Mouse (Mus musculus): Measurements from ENCODE around the gene Ndufaf1.

The Ndufaf1 gene

DNA sequence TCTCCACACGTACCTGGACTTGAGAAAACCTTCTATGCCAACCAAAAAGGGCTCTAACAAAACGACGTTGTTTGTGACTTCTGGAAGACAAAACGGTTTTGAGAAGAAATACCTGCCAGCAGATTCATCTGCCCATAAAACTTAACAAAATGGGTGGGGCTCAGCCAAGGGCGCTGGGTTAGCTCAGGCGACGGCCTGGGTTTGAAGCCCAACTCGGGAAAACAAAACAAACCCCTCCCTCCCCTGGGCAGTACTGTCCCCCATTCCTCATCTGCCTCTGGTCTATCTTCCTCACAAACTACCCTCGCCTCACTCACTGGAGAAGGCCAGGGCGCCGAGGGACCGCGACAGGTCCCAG, 44.8 kb downstream of the Ndufaf1 start:
- DNase-seq (ENCODE audit: low spot score) = peak; percentile 4

DNA sequence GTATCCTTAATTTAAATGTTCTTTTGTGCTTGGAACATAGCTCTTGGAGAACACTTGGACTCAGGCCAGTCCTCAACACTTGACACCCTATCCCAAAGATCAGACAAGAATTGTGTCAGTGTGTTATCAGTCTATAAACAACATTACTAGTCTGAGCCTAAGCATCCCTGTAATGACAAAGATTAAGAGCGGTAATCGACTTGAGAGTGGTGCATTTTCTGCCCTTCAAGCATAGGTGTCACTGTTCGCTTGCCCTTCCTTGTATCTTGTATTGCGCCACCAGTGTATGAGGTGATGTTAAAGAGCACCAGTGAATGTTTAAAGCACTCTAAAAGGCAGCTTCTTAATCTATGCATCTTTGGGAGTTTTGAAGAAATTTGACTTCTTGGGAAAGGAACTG, 55.6 kb downstream of the Ndufaf1 start:
- no peak for DNase-seq (ENCODE audit: low spot score)

Data from urinary bladder, postnatal 14 days (tissue).